Mouse (Mus musculus): ENCODE results near the gene Oma1.

DNA sequence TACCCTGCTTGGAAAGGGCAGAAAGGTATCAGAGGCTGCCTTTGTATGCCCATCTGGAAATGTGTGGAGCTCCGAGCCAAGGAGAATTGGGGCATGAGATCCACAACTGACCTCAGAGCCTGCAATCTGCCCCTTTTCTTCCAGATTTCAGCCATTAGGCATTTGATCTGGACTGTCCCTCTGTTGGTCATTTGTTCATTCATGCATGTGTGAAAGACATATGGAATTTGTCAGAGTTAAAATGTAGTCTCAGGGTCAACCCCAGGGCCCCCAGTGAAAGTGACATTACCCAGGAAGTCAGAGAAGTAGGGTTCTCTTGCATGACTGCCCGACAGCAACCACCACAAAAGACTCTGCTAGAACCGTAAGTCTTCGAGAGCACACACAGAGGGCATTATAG lies 89.0 kb downstream of the Oma1 start:
- TF ChIP-seq CTCF (IDR thresholded peaks at IDR 0.05; ENCODE audit: borderline replicate concordance, control insufficient read depth, extremely low read depth, insufficient read depth, low read length, poor library complexity) (no peak), POLR2A (IDR thresholded peaks at IDR 0.05; ENCODE audit: control insufficient read depth, extremely low read depth, insufficient read depth, low read length, poor library complexity) (no peak)
